Mouse (Mus musculus) kidney, adult 9 months (tissue): ENCODE results near the gene Apoh.
A peak's percentile ranks its signal among the peaks of the same experiment; 100 is the strongest.

Experiments
- DNase-seq: peaks from one replicate; pipeline ENCODE4 v3.0.0; 2022

Apoh gene

GRCm38 (mm10) chr11:108342781-108343768 lies at the start of gene Apoh:
TSS of gene Apoh (plus strand) at chr11:108343354.
- DNase-seq: peak; percentile 67

- DNase-seq: no peak
These were observed 49.3 kb upstream of the Apoh start for GRCm38 (mm10) chr11:108293843-108294242.

GRCm38 (mm10) chr11:108294305-108294813 lies 48.8 kb upstream of the Apoh start:
- DNase-seq: no peak

- DNase-seq: no peak
These were observed 47.8 kb upstream of the Apoh start for GRCm38 (mm10) chr11:108295373-108295772.

- DNase-seq: no peak
These were observed 45.2 kb upstream of the Apoh start for GRCm38 (mm10) chr11:108297956-108298355.

- DNase-seq: no peak
These were observed 43.2 kb upstream of the Apoh start for GRCm38 (mm10) chr11:108299913-108300312.

- no peak for DNase-seq
These were observed 42.7 kb upstream of the Apoh start for GRCm38 (mm10) chr11:108300443-108300842.

GRCm38 (mm10) chr11:108301036-108301435 lies 42.1 kb upstream of the Apoh start:
- no peak for DNase-seq

- no peak for DNase-seq
These were observed 41.2 kb upstream of the Apoh start for GRCm38 (mm10) chr11:108301796-108302490.

- no peak for DNase-seq
These were observed 39.4 kb upstream of the Apoh start for GRCm38 (mm10) chr11:108303787-108304186.

- no peak for DNase-seq
These were observed 35.9 kb upstream of the Apoh start for GRCm38 (mm10) chr11:108307258-108307657.

GRCm38 (mm10) chr11:108308253-108308652 lies 34.9 kb upstream of the Apoh start:
- no peak for DNase-seq

GRCm38 (mm10) chr11:108309791-108310190 lies 33.4 kb upstream of the Apoh start:
- DNase-seq: peak; percentile 60

GRCm38 (mm10) chr11:108311912-108312311 lies 31.2 kb upstream of the Apoh start:
- DNase-seq: no peak

GRCm38 (mm10) chr11:108312516-108312915 lies 30.6 kb upstream of the Apoh start:
- no peak for DNase-seq

GRCm38 (mm10) chr11:108315736-108316135 lies 27.4 kb upstream of the Apoh start:
- DNase-seq: no peak

GRCm38 (mm10) chr11:108317878-108318277 lies 25.3 kb upstream of the Apoh start:
- DNase-seq: no peak

- no peak for DNase-seq
These were observed 24.0 kb upstream of the Apoh start for GRCm38 (mm10) chr11:108319162-108319561.

GRCm38 (mm10) chr11:108320561-108320960 lies 22.6 kb upstream of the Apoh start:
- no peak for DNase-seq

- no peak for DNase-seq
These were observed 21.0 kb upstream of the Apoh start for GRCm38 (mm10) chr11:108322156-108322555.

- no peak for DNase-seq
These were observed 17.2 kb upstream of the Apoh start for GRCm38 (mm10) chr11:108325943-108326342.

- no peak for DNase-seq
These were observed 12.3 kb upstream of the Apoh start for GRCm38 (mm10) chr11:108330818-108331217.

GRCm38 (mm10) chr11:108333006-108333405 lies 10.1 kb upstream of the Apoh start:
- no peak for DNase-seq
